Mouse (Mus musculus): ENCODE data around the gene Fam216a.

Gene Fam216a

DNA sequence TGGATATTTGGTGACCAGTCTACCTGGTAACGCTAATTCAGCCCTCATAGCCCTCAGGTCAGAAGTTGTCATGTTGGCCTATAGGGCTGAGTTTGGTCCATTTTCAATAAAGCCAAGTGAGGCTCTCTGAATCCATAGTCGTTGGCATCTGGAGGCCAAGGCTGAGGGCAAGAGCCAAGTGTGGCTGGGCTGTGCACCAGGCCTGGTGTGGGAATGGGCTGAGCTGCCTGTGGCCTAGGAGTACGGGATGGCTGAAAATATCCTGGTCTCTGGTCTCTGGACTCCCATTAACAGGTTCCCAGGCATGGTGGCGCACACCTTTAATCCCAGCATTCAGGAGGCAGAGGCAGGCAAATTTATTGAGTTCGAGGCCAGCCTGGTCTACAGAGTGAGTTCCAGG, 17.8 kb upstream of the Fam216a start:
- DNase-seq: no peak

DNA sequence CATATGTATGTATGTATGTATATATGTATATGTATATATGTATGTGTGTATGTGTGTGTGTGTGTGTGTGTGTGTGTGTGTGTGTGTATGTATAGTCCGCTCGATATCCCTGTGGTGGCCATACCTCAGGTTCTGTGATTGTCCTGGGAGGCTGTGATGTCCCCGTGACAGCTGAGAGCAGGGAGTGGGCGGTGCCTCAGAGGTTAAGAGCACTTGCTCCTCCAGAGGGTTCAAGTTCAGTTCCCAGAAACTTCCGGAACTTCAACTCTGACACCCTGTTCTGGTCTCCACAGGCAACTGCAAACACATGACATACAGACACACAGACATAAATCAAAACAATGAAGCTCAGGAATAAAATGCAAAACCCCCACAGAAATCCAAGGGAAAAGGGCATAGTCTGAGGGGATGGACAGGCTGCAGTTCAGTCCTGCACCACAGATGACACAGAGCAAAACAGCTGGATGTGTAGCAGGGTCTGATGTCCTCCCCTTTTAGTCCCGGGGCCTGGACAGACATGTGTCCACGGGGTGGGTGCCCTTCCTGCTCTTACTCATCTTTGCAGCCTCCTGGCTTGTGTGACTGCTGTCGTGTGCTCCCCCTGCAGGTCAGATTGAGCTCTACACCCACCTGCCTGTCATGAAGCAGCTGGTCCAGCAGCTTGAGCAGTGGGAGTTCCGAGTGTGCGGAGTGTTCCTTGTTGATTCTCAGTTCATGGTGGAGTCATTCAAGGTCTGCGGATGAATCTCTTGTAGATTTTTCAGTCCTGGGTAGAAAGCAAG, 7.4 kb upstream of the Fam216a start:
- peak; percentile 82 for DNase-seq

DNA sequence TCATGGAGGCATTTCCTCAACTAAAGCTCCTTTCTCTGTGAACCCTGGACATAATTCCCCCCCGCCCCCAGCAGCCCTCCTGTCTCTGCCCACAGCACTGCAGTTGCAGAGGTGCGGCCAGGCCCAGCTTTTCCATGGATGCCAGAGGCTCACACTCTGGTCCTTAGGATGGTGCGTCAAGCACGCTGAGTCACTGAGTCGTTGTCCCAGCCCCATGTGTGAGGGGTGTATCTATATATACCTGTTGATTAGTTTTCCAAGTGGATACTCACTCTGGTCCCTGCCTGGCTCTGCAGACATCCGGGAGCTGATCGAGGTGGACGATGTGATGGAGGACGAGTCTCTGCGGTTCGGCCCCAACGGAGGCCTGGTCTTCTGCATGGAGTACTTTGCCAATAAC, 6.0 kb upstream of the Fam216a start:
- no peak for DNase-seq

DNA sequence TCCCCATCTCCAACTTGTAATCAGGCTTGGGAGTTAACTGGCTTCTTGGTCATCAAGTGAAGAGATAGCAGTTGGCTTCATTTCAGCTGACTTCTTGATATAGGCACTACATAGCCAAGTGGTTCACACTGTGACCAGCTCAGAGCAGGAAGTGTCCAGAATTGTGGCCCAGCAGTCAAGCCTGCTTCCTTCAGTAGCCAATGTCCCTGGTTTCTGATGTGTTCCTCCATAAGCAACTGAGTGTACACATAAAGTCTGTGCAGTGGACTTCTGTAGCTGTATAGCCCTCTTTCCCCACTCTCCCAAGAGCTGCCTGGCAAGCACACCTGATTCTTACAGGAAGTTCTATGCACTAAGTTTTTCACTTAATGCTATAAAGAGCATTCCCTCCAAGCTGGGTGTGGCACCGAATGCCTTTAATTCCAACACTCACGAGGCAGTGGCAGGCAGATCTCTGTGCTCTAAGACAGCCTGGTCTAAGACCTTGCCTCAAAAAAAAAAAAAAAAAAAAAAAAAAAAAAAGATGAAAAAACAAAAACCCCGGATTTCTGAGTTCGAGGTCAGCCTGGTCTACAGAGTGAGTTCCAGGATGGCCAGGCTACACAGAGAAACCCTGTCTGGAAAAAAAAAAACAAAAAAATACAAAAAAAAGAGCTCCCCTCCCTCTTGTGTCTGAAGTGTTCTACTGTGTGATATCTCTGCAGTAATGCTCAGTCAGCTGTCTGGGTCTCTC, 5.1 kb upstream of the Fam216a start:
- DNase-seq: no peak

DNA sequence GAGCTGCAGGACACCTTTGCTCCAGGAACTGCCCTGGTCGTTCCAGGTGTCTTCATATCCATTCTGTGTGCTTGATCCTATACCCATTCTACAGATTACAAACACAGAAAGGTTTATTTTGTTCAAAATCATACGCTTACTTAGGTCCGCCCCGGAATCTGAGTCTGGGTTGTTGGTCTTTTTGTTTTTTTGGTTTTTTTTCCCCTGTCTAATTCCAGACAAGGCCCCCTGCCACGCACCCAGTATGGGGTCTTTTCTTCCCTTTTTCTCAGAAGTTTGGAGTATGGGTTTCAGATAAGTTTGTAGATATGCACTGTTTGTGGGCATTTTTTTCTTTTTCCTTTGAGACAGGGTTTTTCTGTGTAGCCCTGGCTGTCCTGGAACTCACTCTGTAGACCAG, 714 bp upstream of the Fam216a start:
- DNase-seq: no peak

DNA sequence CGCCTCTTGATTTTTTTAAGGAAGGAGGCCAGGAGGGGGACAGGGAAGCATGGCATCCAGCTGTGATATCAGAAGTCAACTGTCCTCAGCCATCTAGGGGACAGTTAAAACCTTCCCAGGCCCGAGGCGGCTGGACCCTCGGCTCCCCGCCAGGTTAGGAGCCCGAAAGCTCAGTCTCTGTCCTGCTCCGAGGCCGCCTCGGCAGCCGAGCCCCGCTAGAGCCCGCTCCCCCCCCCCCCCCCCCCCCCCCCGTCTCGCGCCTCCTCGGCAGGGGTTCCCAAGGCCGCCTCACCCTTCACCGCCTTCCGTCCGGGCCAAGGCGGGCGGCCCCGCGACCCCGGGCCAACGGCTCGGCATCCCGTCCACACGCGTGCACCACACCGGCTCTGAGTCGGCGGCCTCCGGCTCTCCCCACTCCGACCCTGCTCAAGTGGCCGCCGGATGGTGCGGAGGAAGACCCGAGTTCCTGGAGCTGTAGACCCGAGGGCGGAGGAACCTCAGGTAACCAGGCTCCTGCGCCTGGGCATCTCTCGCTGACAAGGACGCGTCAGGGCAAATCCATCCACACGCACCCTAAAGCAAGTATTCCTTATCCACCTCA, 473 bp downstream of the Fam216a start, which contains the start of gene Gpn3:
Gene Gpn3 (plus strand): TSS at position 286 of the 601 bp plus-strand sequence.
- DNase-seq: peak; percentile 34

DNA sequence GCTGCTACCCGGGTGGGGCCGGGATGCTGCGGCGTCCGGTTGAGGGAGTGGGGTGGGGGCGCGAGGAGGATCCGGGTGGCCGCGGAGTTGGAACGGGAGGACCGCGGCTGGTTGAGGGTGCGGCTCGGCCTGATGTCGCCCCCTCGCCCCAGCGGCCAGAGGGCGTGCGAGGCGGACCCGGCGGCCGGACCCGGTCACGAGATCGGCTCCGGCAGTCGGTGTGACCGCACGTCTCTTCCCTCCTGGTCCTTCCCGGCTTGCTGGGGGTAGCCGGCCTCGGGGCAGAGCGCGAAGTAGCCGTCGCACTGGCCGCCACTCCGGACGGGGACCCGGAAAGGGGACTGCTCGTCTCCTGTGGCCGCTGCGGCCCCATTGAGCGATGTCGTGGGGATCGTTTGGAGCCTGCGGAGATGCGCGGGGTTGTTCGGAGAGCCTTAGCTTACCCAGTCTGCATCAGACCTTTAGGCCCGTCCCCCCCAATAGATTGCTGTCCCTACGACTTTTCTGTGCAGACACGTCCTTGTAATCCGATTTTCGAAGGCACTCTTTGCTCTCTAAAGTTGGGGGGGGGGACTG, 17.6 kb downstream of the Fam216a start:
- no peak for DNase-seq

DNA sequence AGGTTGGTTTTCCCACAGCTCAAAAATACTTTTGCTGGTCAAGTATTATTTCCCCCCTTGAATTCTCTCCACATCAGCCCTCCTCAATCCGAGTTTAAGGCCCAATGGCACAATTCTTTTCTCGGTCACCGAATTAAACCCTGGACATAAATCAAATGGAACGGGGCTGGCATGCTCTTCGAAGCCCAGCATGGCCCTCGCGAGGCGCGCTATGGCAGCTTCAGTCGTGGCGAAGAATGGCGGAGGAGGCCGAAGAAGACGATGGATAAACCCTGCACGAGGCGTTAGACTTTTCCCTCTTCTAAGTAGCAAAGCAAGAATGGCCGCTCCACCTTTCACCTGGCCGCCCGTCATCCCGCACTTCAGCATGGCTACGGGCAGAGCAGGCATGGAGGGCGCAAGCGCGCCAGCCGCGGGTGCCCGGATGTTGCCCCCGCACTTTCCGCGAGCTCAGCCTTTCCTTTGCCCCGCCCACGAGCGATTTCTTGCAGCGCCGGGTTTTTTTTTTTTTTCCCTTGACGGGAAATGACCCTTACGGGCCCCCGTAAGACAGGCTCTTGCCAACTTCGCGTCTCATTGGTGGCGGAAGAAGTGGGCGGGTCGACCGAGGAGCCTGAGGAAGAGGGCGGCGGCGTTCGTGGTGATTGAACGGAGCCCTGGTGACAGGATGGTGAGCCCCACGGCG, 18.2 kb downstream of the Fam216a start, which contains the start of the genes Rad9b and Vps29:
Gene Rad9b (minus strand): TSS at position 427 of the 685 bp plus-strand sequence.
Gene Vps29 (plus strand): TSS at position 563 of the 685 bp plus-strand sequence.
- DNase-seq: peak; percentile 100

DNA sequence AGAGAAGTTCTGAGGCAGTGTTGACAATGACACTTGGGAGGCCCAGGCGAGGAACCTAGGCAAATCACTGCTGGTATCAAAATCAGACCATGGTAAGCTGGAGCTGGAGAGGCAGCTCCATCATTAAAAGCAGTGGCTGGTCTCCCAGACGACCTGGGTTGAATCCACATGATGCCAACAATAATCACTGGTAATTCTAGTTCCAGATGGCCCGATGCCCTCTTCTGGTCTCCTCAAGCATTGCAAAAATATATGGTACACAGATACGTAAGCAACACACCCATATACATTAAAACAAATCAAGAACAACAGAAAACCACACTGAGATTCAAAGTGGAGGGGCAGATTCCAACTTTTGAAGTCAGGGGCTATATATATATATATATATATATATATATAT, 26.4 kb downstream of the Fam216a start:
- no peak for DNase-seq

DNA sequence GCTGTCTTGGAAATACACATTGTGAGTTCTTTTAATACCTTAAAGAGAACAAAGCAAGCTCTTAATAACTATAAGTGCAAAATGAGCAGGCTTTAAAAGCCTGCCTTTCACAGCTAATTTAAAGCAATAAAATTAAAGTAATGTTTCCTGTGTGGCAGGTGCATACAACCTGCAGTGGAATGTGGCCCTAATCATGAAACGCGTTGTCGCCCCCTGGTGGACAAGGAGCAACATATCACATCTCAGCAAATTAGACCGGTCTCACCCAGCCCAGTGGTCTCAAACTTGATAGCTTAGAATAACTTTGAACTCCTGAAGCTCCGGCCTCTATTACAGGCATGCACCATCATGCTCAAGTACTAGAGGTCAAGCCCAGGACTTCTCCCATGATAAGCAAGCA, 27.9 kb downstream of the Fam216a start:
- DNase-seq: peak; percentile 77

DNA sequence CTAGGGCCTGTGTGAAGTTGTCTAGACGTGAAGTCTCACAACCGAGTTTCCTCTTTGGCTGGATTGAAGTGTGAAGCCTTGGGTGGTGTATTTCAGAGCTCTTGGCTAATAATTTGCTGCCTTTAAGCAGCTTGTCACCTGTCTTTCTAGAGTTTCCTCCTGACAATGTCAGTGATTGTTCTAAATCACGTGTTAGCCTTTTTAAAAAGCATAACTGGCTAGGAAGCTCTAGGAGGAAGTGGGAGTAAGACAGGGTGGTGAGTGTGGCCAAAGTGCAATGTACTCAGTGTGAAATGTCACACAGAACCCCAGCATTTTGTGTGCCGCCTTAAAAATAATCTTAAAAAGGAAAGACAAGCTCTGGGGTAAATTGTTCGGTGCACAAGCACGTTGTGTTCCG, 28.4 kb downstream of the Fam216a start:
- DNase-seq: no peak

DNA sequence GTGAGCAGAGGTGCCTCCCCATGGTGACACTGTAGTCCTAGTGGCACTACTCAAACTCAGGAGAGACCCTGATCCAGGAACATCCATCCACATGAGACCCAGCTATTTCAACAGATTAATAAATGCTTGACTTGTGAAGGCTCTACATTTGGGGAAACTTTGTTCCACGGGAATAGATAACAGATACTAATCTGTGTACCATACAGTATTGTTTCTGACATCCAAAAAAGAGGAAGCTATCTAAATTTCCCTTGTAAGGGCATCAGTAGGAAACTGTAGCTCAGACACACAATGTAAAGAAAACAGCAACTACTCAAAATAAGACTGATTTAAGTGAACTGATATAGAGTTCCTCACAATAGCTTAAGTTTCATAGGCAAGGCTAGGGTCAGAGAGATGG, 29.3 kb downstream of the Fam216a start:
- no peak for DNase-seq

DNA sequence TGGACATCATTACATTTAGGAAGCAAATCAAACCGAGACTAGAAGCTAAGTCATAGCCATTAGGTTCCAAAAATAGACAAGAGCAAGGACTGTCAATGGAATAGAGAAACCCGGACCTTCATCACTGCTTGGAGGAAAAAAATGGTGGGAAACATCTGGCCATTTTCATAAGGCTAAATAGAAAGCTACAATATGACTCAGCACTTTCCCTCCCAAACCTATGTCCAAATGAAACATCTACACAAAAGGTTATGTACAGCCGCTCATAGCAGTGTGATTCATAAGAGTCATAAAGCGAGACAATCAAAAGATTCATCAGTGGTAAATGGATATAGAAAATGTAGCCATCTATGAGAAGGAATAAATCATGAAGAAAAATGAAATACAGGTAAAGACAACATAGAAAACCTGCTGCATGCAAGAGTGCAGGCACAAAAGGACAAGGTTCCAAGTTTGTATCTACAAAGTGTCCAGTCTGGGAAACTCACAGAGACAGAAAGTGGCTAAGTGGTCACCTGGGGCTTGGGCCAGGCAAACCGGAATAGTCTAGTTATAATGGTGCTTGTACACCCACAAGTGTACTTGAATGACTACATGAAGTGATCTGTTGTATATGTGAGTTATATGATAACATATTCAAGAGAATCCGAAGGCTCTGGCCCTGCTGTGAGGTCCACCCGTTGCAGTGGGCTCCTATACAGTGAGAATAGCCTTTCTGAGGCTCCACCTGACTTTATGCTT, 35.4 kb downstream of the Fam216a start:
- no peak for DNase-seq

DNA sequence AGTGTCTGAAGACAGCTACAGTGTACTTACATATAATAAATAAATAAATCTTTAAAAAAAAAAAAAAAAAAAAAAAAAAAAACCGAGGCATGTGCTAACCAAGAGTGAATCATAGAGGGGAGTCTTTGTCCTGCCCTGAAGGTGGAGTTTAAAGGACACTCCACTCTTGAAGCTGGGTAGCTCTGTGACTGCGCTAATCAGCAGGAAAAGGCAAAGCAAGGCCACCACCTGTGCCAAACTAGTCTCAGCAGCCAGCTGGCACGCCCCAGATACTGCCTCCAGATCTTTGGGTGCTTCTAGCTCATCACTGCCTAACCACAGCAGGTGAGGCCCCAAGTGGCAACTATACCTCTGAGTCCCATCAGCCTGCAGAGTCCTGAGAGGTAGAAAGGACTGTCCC, 37.5 kb downstream of the Fam216a start:
- no peak for DNase-seq

DNA sequence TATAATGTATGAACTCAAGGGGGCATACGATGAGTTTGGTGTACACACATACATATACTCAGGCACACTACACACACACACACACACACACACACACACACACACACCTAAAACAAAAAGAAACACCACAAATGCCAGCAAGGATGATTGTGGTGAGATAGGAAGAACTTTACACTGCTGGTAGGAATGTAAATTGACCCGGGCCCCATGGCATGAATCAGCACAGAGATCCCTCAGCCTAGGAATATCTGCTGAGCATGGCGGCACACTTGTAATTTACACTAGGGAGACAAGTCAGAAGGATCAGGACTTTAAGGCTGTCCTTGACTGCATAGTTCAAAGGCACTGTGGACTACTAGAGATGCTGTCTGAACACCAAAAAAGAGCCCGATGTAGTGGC, 41.9 kb downstream of the Fam216a start:
- no peak for DNase-seq

DNA sequence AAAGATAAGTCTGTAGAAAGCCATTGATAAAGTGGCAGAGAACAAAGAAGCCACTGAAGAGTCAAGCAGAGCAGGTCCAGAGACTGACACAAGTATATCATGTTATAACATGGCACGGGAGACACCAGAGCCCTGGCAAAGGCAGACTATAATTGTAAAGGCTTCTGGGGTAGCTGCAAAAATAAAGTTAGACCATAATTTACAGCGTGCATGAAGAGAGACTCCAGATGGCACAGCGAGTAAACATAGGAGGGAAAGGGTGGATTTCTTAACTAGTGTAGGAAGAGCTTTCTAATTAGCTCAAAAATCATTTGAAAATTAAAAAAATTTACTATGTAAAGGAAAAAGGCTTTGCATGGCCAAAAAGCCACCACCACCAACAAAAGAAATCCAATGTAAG, 44.9 kb downstream of the Fam216a start:
- no peak for DNase-seq

DNA sequence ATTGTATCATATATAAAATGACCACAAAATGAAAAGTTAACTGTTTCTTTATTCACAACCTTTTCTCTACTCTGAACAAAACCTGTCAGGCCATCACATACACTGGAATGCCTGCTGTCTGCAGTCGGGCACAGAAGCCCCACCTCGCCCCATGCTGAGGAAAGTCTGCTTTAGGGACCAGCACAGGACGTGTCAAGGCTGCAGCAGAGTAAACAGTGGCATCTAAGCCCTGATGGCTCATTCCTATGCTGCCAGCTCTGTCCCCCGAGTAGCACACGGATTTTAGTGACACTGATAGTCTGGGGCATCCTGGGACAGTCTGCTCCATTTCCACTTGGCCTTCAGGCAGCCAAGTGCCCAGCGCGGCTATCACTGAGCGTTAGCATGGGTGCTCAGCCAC, 46.7 kb downstream of the Fam216a start:
- no peak for DNase-seq

DNA sequence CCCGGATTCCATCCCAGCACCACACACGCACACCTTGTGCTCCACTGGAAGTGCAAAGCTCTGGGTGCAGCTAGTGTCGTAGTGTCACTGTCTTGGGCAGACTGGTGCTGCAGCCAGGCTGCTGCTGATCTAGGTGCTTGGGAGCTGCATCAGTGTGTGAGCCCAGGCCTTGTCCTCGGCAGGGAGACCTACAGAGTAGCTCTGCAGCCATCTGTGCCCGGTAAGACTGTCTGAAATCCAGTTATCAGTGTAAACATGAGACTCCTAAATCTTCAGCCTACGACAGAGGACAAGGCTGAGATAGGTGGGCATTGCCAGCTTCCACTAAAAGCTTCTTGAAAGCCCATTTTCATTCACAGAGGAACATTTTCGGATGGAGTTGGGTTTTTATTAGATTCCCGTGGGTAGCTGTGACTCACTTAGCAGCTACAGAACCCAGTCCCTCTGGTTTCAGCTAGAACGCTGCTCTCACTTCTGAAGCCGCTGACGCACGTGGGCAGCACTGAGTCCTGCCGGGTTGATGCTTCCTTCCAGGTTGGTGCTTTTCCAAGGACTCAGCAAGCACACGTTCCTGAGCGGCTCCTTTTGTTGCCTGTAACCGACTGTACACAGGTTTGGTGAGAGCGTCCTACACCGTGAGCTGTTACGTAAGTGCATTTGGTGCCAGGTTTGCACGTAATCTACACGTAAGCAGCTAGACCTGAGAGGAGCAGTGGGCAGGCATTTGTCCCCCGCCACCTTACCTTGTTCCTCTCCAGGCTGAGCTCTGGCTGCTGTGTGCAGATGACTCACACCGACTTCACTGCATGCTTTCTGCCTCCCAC, 47.3 kb downstream of the Fam216a start:
- DNase-seq: peak; percentile 44

DNA sequence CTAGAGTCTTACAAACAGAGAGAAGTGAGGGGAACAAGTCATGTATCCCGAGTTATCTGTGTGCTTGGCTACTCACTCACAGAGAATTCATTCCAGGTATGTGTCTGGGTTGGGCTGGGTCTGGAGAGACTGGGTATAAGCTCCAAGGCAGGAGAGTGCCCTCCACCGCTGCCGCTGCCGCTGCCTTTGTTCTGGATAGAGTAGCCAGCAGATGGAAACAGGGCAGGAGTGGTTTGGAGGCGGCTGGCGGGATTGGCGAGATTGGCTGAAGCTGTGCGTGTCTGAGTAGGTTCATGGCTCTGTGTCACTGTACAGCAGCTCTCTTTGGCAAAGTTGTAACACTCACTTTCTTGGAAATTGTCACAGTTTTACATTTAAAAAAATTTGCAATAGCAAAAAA, 48.6 kb downstream of the Fam216a start:
- no peak for DNase-seq

DNA sequence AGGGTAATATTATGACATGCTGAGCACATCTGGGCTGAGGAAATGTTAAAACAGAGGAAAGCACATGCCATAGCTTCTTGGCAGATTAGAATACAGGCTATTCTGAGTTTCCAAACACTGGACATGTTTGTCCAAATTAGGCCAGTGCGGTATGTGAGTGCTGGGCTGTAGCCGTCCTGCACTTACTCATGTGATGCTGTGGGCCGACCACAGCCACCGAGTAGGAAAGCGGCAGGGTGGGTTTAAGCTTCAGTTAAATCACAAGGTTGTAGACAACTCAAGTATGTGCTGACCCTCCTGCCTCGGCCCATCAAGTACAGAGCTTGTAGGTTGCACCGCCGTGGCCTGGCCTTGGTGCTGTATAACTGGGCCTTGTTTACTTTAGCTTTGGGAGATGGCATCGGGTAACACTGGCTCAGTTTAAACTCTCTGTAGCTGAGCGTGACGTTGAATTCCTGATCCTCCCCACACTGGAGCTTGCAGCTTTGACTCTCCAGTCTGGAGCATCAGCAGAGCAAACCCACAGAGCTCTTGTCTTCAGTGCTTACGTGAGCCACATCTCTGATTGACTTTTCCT, 51.9 kb downstream of the Fam216a start:
- DNase-seq: peak; percentile 31

Data from lung, postnatal 10 days (tissue).